Mouse (Mus musculus): ENCODE data around the gene Rdh9.

The Rdh9 gene

DNA sequence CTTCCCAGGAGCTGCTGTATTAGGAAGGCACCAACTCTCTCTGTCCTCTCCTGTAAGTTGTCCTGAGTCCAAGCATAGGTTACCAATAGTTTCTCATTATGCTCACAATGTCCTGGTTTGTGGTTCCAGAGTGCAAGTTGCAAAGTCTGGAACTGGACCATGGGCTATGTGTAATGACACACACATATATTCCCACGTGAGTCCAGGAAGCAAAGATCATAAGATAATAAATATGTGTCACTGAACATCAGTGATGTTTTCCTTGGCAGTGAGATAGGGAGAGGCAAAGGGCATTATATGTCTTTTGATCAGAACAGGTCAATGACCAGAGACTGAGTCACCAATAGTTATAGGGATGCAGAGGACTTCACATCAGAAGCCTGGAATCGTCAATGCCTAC, at the start of gene Rdh9:
TSS of gene Rdh9 (plus strand) at position 376 of the 400 bp plus-strand sequence.
- in situ Hi-C loops (cut with MboI, MseI) = no loop called here

DNA sequence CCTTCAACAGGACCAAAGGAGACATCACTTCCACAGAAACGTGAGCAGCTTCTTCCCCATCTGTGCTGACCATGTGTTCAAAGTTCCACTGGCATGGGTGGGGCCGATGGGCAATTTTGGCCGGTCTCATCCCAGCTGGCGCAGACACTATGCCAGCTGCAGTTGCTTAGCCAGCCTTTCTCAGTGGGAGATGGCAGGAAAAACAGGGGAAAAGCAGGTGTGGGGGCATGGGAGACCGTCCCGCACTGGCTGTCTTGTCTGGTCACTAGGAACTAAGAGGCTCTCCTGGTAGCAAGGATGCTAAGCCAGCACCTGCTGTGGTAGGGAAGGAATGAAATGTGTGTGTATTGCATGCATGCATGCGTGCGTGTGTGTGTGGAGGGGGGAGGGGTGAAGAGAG, 47.7 kb upstream of the Rdh9 start:
- in situ Hi-C loops (cut with MboI, MseI) = no loop called here

DNA sequence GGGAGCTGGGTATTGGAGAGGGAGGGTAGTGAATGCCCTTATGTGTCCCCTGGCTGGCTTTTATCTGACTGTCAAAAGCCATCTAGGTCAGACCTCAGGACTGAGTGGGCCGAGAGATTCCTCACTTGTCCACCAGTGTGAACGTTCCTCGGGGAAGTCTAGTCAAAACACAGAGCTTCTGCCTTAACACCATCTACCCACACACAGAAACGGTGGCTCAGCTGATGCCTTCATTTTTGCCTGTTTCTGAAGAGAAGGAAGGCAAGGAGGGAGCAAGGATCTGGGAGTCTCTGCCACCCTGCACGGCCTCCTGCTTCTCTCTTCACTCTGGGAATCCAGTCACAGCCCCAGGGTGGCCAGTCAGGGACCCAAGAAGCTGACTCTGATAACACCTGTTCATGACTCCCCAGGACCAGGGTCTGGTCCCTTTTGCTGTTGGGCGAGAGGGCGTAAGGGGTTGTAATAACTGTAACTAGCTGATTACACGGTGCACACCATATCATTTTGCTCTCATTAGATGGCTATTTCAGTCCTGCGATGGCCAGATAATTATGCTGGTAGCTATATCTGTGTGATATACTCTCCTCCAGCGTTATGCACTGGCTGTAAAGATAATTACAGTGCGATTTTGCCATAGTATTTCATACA, 45.8 kb upstream of the Rdh9 start:
- in situ Hi-C loops (cut with MboI, MseI) = no loop called here

DNA sequence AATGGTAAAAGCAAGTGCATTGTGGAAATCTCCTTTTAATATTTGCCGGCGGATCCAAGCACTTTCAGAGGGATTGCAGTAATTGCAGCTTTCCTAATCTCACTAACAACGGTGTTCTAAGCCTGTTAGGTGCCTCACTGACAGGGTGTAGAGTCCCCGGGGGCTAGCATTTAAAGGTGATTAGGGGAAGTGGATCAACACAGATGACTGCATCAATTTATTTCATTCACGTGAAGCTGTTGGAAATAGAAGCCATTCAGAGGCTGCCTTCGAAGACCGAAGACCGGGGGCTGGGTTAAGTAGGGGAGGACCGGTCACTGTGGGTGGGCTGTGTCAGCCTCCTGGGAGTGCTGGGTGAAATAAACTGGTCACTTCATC, 45.3 kb upstream of the Rdh9 start:
- in situ Hi-C loops (cut with MboI, MseI) = no loop called here

DNA sequence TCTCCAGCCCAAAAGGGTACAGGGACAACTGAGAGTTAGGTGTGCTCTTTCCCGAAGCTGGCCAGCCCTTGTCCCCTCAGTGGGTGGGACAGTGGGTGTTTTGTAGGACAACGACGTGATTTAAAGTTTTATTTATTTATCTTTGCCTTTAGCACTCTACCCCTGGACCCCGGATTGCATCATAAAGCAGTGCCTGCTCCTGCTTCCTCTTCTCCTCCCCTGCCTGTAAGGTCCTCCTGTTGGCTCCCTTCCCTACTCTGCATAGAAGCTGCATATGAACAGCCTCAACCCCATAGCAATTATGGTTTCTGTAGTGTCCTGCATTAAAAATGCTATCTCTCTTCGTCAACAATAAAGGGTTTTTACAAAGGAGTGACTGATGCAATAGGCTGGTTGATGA, 44.8 kb upstream of the Rdh9 start:
- in situ Hi-C loops (cut with MboI, MseI) = no loop called here

DNA sequence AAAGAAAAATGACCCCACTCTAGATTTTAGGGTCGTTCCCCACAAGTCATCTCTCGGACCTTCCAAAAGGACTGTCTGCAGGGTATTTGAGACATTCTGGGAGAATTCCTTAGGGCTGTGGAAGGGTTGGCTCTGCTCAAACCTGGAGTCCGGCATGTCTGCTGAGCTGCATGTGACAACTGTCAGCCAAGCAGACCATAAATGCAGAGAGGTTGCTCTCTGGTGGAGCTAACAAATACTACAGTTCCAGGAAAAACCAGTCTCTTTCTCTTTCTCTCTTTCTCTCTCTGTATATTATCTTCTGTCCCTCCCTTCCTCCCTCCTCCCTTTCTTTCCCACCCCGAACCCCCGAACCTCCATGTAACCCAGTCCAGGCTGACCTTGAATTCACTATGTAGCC, 41.8 kb upstream of the Rdh9 start:
- in situ Hi-C loops (cut with MboI, MseI) = no loop called here

DNA sequence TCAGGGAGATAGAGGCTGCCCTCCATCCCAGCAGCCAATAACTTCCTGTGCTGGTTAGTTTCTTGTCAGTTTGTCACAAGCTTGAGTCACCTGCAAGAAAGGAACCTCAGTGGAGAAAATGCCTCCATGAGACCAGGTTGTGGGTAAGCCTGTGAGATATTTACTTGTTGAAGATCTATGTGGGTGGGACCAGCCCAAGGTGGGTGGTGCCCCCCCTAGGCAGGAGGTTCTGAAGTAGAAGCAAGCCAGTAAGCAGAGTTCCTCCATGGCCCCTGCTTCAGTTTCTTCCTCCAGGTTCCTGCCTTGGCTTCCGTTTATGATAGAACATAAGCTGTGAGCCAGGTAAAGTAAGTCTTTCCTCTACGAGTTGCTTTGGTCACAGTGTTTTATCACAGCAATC, 39.9 kb upstream of the Rdh9 start:
- in situ Hi-C loops (cut with MboI, MseI) = no loop called here

DNA sequence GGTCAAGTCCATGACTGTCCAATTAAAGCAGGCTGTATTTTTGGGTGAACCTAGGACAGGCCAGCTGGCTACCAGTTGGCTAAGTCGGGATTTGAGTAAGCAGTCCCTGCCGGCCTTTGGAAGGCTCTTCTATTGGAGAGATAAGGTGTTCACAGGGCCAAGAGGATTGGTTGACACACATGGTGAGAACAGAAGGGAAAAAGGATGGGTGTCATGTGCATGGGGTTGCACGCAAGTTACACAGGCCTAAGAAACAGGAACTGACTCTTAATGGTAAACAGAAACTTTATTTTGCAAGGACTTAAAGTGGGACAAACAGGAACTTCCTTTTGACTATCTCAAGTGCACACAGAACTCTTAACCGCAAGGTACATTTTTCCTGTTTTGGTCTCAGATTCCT, 39.3 kb upstream of the Rdh9 start:
- in situ Hi-C loops (cut with MboI, MseI) = no loop called here

DNA sequence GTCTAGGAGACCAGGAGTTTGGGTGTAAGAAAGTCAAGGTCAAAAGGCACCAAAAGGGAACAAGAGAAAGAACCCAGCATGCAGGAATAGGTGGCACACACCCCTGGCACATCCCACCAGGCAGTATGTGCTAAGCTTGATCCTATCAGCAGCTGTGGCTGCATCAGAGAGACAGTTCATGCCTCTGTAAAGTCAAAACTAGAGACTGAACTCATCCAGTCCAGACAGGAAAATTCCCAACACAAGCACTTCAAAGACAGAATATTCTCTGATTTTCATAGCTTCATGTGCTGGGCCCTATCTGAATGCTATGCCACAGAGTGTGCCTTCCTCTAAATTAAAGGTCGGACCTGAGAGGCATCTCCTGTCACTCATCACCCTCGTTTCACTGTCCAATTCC, 38.6 kb upstream of the Rdh9 start:
- in situ Hi-C loops (cut with MboI, MseI) = no loop called here

DNA sequence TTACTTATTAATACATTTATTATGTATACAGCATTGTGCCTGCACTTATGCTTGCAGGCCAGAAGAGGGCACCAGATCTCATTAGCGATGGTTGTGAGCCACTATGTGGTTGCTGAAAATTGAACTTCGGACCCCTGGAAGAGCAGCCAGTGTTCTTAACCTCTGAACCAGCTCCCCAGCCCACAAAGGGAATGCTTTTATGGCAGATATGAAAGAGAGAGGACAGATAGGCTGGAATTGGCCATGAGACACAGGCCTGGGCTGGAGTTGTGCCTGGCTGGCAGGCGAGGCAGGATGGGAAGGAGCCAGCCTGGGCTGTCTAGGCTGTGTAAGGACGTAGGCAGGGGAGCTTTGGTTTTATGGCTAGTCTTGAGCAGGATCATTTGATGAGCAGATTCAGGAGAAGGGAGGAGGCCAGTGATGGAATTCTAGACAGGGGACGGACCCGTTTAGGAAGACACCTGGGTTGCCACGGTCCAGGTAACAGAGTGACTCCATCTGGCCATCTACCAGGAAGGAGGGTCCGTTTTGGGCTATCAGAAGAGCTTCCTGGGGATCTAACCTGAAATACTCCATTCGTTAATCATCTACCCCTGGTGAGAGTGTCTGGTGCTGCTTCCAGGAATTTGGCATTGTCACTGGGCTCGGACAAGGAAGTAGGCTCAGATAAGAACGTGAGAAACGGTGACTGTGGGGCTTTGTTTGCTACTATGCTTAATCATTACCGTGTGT, 37.9 kb upstream of the Rdh9 start:
- in situ Hi-C loops (cut with MboI, MseI) = no loop called here

DNA sequence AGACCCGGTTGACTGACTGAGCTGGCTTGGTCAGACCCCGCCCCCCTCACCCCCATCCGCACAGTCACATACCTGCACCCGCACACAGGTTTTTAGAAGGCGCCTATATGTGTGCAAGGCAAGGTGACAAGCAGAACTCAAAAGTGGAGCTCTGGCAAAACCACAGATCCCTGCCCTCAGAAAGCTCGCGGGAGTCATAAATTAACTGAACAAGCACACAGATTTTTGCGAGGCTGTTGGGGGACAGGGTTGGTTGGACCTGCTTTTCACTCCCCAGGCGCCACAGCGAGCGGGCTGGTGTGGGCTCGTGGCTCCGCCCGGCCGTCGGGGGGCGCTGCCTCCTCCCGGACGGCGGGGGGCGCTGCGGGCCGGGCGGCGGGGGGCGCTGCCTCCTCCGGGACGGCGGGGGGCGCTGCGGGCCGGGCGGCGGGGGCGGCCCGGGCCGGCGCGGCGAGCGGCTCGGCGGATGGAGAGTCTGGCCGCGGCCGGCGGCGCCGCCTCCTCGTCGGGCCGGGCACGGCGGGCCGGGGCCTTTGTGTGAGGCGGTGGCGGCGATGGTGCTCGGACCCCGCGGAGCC, 37.0 kb upstream of the Rdh9 start, which contains the start of gene Zbtb39:
TSS of gene Zbtb39 (plus strand) at position 456 of the 578 bp plus-strand sequence.
- in situ Hi-C loops (cut with MboI, MseI) = no loop called here

DNA sequence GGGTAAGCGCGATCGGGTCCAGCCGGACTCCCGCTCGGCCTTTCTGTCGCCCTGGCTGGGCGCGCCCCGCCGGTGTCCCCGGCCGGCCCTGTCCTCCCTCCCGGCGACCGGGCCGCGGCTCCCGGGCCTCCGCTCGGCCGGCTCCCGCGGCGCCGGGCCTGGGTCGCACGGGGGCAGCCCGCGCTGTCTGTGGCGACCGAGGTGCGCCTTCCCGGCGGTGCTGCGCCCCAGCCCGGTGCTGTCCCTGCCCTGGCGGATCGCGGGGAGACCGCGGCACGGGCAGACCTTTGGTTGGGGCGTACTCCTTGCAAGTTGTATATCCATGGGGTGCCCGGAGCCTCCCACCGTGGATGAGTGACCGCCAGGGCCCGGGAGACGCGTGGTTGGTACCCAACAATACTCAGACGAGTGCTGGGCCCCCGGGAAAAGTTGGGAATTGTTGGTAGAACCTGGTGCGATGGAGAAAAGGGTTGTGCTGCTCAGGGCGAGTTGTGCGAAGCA, 36.5 kb upstream of the Rdh9 start:
- in situ Hi-C loops (cut with MboI, MseI) = no loop called here

DNA sequence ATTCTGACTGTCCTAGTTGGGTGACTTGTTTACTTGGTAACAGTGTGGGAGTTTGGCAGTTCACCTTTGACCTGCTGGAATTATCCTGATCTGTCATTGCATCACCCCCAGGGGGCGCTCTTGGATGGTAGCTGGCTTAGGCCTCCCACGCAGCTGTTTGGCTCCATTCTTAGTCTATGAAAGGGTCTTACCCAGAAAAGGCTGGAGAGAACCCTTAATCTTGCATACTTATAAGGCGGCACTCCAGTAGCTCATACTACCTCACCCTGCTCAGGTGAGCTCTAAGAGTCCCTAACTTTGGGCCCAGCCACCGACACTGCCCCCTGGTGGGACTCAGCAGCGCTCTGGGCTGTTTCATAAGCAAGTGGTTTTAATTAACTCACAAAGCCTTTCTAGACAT, 31.5 kb upstream of the Rdh9 start:
- in situ Hi-C loops (cut with MboI, MseI) = no loop called here

DNA sequence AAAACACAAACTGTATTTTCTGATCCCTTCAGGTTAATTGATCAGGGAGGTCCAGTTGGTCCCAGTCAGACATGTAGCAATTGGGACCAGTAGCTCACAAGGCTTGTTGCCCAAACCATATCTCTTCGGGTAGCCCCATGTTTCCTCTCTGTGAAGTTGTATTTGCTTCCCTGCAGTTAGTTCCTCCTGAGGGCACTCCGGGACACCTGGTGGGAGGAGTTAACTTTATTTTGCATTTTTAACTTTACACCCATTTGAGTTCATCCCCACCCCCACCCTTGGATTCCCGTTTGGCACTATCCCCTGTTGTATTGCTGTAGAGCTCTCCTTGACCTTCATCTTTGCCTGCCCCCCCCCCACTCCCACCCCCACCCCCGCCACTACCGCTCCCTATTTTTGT, 30.3 kb upstream of the Rdh9 start:
- in situ Hi-C loops (cut with MboI, MseI) = no loop called here

DNA sequence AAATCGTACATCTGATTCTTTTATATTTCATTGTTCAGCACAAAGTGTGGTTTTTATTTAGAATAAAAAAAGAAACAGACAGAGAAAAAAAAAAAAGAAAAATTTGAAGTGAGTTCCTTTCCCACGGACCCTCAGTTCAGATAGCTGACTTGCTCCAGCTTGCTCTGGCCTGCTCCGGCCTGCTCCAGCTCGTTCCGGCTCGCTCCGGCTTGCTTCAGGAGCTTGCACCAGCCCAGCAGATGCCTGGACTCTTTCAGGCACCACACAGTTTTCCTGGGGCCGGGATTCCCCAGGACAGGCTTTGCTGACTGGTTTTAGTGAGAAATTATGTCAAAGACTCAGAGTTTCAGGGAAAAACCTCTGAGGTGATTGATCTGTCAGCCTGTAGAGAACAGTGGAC, 28.9 kb upstream of the Rdh9 start:
- in situ Hi-C loops (cut with MboI, MseI) = no loop called here

DNA sequence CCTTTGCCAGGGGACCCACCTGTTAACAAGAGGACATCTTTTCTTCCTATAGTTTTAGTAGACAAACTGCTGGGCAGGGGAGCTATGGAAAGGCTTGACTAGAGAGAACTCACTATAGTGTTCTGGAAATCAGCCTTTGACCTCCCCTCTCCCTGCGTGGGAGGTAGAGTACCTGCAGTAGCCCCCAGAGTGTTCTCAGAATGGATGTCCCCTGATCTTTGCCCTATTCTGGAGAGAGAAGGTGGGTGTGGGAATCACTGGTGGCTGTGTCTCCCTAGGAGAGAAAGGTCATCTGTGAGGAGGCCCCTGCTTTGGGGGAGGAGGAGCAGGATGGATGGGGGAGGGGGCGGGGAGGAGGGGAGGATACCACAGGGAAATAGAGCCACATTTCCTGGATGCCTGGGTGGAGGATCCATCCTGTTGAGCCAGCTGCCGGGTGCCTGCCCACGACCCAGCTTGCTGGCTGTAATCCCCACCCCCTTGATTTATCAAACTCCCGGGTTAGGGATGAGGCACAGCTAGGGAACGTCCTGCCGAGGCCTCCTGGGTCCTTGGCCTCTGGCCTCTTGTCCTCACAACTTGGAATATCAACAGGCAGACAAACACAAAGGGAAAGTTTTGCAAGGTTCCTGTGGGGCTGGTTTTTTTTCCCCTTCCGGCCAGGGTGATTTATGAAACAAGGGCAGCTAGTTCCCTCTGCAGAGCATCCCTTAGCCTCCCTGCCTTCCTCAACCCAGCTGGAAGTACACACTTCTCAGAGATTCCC, 27.2 kb upstream of the Rdh9 start:
- in situ Hi-C loops (cut with MboI, MseI) = no loop called here

DNA sequence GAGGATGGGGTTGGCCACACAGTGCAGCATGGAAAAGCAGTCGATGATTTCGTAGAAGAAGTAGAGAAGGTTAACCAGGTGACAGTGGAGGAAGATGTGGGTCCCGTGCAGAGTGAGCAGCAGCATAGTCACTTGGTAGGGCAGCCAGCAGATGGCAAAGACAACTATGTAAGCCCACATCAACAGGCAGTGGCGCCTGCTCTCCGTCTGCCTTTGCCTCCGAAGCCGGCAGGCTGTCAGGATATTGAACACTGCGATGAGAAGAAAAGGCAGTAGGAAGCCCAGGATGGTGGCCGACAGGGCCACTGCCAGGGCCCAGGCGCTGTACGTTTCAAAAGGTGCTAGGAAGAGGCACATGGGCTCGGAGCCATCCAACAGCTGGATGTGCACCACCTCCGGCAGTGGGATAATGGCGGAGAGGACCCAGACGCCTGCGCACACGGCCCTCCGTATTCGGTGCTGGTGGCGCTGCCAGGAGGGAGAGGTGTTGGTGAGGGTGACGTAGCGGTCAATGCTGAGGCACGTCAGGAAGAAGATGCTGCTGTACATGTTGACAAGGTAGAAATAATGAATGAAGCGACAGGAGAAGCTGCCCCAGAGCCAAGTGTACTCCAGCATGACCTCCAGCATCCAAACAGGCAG, 25.9 kb upstream of the Rdh9 start:
- in situ Hi-C loops (cut with MboI, MseI) = loop anchor here (25.0 kb wide), 1 partner anchor 1713 kb away; no protein-coding TSS in a partner anchor

DNA sequence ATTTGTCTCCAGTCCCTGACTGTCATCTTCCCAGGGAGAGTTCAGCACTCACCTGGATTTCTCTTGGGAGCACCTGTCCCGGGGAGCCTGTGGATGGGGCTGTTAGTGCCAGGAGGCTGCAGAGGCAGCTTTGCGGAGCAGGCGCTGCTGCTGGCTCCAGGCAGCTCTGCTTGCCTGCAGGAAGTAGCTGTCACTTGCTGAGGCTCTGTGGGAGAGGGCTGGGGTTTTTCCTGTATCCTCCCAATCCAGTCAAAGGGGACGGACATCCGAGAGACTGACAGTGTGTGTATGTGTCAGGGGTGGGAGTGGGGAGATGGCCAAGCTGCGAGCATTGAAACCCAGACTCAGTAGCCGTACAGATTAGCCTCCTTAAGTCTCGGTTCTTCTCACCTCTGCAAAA, 24.6 kb upstream of the Rdh9 start, which contains the start of gene Gpr182:
TSS of gene Gpr182 (minus strand) at position 185 of the 400 bp plus-strand sequence.
- in situ Hi-C loops (cut with MboI, MseI) = loop anchor here (25.0 kb wide), 1 partner anchor 1714 kb away; no protein-coding TSS in a partner anchor

DNA sequence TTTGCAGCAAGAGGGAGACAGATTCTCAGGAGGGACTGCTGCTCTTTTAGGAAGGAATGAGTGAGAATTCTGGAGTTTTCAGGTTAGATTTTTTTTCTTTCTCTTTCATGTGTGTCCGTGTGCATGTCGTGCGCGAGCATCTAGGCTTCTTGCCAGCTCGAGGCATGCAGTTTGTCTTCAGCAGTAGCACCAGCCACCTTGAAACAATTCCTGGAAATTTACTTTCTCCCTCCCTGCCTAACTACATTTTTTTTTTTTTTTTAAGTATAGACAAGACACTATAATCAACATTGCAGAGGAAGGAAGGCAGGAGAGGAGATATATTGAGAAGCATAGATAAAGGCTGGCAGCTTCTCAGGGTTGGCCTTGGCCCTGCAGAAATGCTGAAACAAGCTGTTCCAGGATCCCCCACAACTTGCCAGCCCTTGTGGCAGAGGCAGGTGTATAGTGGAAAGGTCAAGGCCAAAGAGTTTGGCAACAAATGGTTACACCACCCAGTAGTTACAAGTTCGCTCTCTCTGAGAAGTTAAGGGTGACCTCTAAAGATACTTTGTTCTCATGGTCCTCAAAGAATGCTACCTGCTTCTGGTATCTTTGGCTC, 21.5 kb upstream of the Rdh9 start:
- in situ Hi-C loops (cut with MboI, MseI) = loop anchor here (25.0 kb wide), 1 partner anchor 1717 kb away; no protein-coding TSS in a partner anchor

DNA sequence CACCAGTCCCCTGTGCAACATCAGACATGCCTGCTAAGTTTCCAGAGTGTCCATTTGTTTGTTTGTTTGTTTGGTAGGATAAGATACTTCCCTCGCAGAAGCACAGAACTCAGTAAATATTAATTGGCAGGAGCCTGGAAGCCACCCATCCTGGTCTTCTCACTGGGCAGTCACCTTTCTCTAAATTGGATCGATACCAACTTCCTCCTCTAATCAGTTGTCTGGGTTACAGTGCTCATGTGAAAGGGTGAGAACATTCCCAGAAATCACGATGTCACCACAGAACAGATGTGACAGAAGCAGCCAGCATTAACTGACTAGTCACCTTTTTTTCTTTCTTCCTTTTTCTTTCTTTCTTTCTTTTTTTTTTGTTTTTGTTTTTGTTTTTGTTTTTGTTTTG, 20.9 kb upstream of the Rdh9 start:
- in situ Hi-C loops (cut with MboI, MseI) = loop anchor here (25.0 kb wide), 1 partner anchor 1718 kb away; no protein-coding TSS in a partner anchor
